Mouse (Mus musculus): ENCODE results near the gene Nfrkb.

GRCm38 (mm10) chr9:31352716-31353115 lies 33.3 kb upstream of the Nfrkb start:
- TF ChIP-seq CTCF (conservative IDR thresholded peaks at IDR 0.05; ENCODE audit: low read length) (no peak), NANOG (IDR thresholded peaks at IDR 0.05; ENCODE audit: borderline replicate concordance, low read length) (no peak)
